Mouse (Mus musculus): ENCODE measurements around the gene Ggta1.

GRCm38 (mm10) chr2:35510920-35511319 is 47.9 kb upstream of the Ggta1 start:
- TF ChIP-seq CTCF (IDR thresholded peaks at IDR 0.05; ENCODE audit: low read depth) (no peak), EP300 (IDR thresholded peaks at IDR 0.05; ENCODE audit: low read depth) (no peak)

Measured in liver, postnatal 0 days (tissue).